Mouse (Mus musculus) bone marrow macrophage, adult 2 months (primary cell): ENCODE results near the gene Cav2. TPM values are rescaled to one million over a fixed set of nuclear protein-coding genes. Genes with fewer than 3 reads are reported as not detected.

ENCODE experiments used
- H3K27ac ChIP-seq: 2 replicates; pipeline ENCODE4 v1.5.1; 2012; ENCODE audit warnings: low read depth, low read length; ENCODE audit not compliant: insufficient read depth
- H3K4me1 ChIP-seq: 2 replicates; pipeline ENCODE4 v1.6.1; 2012; ENCODE audit warnings: low read length; ENCODE audit not compliant: control insufficient read depth, insufficient read depth
- H3K4me3 ChIP-seq: 2 replicates; pipeline ENCODE4 v1.5.1; 2012; ENCODE audit warnings: mild to moderate bottlenecking, low read length, moderate library complexity; ENCODE audit not compliant: insufficient read depth
- CTCF ChIP-seq: IDR thresholded peaks from 2 replicates; pipeline ENCODE4 v1.5.1; 2012; ENCODE audit warnings: low read depth, mild to moderate bottlenecking, low read length, moderate library complexity
- POLR2A ChIP-seq: IDR thresholded peaks from 2 replicates; pipeline ENCODE4 v1.6.1; 2012; ENCODE audit warnings: mild to moderate bottlenecking, low read depth, low read length, borderline replicate concordance
- polyA plus RNA-seq: library from polyadenylated mRNA; stranded (reverse); fragments of >200 nt; gene quantifications from 2 replicates; pipeline ENCODE4 v1.2.4, GENCODE M21; 2012; ENCODE audit not compliant: missing spikeins, insufficient read depth, insufficient read length

Gene Cav2
- polyA plus RNA-seq, 1 experiment: 70.8 TPM

DNA sequence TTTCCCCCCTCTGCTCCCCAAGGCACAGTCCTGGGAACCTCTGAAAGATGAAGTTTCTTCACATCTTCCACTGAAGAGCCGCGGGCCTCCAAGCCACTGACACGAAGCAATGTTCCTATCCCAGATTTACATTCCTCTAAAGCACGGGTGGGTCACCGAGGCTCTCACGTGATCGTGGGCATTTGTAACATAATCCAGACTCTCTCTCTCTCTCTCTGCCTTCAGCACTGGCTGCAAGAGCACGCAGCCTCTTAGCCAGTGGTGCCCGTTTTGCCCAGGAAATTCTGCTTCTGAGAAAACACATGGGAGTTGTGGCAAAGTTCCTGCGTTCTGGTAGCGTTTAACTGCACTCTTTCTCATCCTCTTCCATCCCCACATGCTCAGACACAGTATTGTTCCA lies 46.2 kb downstream of the Cav2 start:
- no peak for TF ChIP-seq POLR2A
- no peak for TF ChIP-seq CTCF
- no peak overlapping the region for H3K4me3 ChIP-seq
- H3K27ac ChIP-seq: no peak overlapping the region
- no peaks in the 10 kb centered on the region for H3K4me1 ChIP-seq

GRCm38 (mm10) chr6:17329801-17330200 lies 48.8 kb downstream of the Cav2 start:
- H3K27ac ChIP-seq: no peak overlapping the region
- TF ChIP-seq CTCF (no peak), POLR2A (no peak)
- H3K4me3 ChIP-seq: no peak overlapping the region

DNA sequence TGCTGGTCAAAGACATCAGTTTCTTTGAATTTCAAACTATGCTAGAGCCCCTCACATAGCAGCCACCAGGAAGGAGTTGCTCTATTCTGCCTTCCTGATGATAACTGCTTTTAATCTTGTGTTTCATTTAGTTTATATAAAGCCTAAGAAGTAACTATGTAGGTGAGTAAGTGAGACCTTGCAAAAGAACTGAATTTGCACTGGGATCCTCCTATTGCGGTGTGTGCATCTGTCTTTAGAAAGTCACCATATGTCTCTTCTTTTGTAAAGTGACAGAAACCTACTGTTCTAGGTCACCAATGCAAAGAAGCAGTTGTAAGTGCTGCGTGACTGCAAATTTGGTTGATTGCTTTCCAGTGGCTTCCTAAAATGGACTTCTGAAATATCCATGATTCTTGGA lies 56.7 kb downstream of the Cav2 start:
- no peak for TF ChIP-seq POLR2A
- TF ChIP-seq CTCF: no peak
- Histone ChIP-seq H3K4me3 (no peak overlapping the region), H3K4me1 (no peaks in the 10 kb centered on the region), H3K27ac (no peak overlapping the region)

More at GRCm38 (mm10) chr6:17329801-17330200, 48.8 kb downstream of the Cav2 start:
- no peaks in the 10 kb centered on the region for H3K4me1 ChIP-seq

Other genes with a start within 250 kb of the Cav2 start
- 20.0 and 21.6 TPM in 2 replicates for gene Tes, start 216.0 kb upstream of the Cav2 start, polyA plus RNA-seq
- gene Cav1, start 25.1 kb downstream of the Cav2 start, polyA plus RNA-seq: 11.6 and 13.7 TPM in 2 replicates
- gene Met, start 182.6 kb downstream of the Cav2 start, polyA plus RNA-seq: 0.31 and 1.3 TPM in 2 replicates